Mouse (Mus musculus) G1E (cell line): ENCODE measurements at regions not wholly inside any gene's neighbourhood (a gene's known extent, or its start where the extent isn't known, plus 50 kb on each side); places are given as distances from the start of the nearest gene placed in this dataset.
"Not testable (repeated sequence)": the region's sequence is repeated elsewhere in the genome, so short reads cannot be mapped to it uniquely, and the experiment has no call there.

Experiments used
- ATAC-seq: 2 replicates; pipeline ENCODE4 v1.8.0; 2016; ENCODE audit warnings: mild to moderate bottlenecking; ENCODE audit not compliant: insufficient number of reproducible peaks, poor library complexity, low FRiP score, severe bottlenecking; ENCODE audit errors: extremely low read depth
- DNase-seq: peaks from one replicate; pipeline ENCODE4 v3.0.0; 2012; ENCODE audit warnings: low spot score
- H3K27me3 ChIP-seq: 2 replicates; pipeline ENCODE4 v1.6.1; 2012; ENCODE audit warnings: mild to moderate bottlenecking, low read length, inconsistent platforms; ENCODE audit not compliant: insufficient read depth
- H3K36me3 ChIP-seq: replicated peaks from 2 replicates; pipeline ENCODE3; 2012; ENCODE audit warnings: mild to moderate bottlenecking, inconsistent platforms
- H3K4me1 ChIP-seq: 2 replicates; pipeline ENCODE4 v1.6.1; 2012; ENCODE audit warnings: low read depth, low read length, inconsistent platforms, mixed read lengths; ENCODE audit not compliant: insufficient read depth
- H3K4me3 ChIP-seq: 2 replicates; pipeline ENCODE4 v1.5.1; 2012; ENCODE audit warnings: low read depth, mild to moderate bottlenecking, inconsistent platforms, low read length, moderate library complexity, mixed read lengths
- H3K9me3 ChIP-seq: replicated peaks from 2 replicates; pipeline ENCODE4 v1.6.1; 2012; ENCODE audit warnings: inconsistent platforms
- CTCF ChIP-seq: IDR thresholded peaks from 2 replicates; pipeline ENCODE4 v1.5.1; 2012; ENCODE audit warnings: low read depth, low read length, inconsistent platforms, mixed read lengths
- GATA1 ChIP-seq: IDR thresholded peaks from 2 replicates; pipeline ENCODE4 v1.6.1; 2012; ENCODE audit warnings: borderline replicate concordance, low read length, inconsistent platforms, mixed read lengths
- GATA2 ChIP-seq: IDR thresholded peaks from 2 replicates; pipeline ENCODE4 v1.6.1; 2012; ENCODE audit warnings: low read depth, low read length, inconsistent platforms, borderline replicate concordance
- POLR2AphosphoS5 ChIP-seq: IDR thresholded peaks from 2 replicates; pipeline ENCODE4 v1.6.1; 2012; ENCODE audit warnings: low read depth, low read length, inconsistent platforms; ENCODE audit not compliant: insufficient replicate concordance
- TAL1 ChIP-seq: conservative IDR thresholded peaks from 2 replicates; pipeline ENCODE4 v1.6.1; 2012; ENCODE audit warnings: low read depth, low read length, inconsistent platforms, mixed read lengths

DNA sequence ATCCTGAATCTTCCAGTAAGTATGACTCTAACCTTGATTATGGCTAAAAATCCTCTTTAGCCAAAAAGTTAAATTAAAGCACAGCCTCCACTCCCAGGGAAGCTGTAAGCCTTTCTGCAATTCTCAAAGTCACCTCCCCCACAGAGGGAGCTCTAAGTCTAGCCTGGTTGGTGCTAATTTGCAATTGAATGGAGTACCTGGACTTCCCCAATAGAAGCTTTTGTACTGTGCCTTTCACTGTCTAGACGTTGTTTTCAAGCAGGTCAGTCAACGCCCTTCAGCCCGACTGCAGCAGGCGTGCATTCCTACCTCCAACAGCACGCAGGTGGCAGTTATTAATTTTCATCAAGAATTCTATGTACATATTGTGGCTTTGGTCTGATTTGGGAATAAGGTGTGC, 87.2 kb downstream of the Catsperg2 start:
- not testable (repeated sequence) for DNase-seq, ATAC-seq, H3K27me3 ChIP-seq, H3K4me3 ChIP-seq, H3K4me1 ChIP-seq, H3K36me3 ChIP-seq
- H3K9me3 ChIP-seq = peaks cover 12% of the 10 kb centered on the region

DNA sequence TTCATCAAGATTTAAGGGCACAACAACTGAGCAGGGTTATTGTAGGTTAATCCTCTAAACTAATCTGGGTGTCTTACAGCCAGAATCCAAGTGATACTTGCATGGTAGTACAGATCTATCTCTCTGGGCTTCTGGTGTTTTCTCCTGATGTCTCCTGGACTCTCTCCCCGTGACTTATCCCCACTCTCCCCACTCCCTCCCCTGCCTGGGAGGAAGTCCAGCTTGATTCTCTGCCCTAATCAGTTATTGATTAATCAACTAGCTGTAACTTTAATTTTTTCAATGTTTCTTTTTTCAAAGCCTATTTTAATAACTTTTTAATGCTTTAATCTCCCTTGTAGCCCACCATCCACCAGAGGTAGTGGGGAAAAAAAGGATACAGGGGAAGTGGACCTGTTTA, 83.9 kb upstream of the Sipa1l3 start:
- H3K27me3 ChIP-seq = peaks cover 4% of the 10 kb centered on the region; the same call in 1 of the 2 replicates
- H3K9me3 ChIP-seq = no peaks in the 10 kb centered on the region
- TF ChIP-seq CTCF = no peak
- TF ChIP-seq TAL1 = no peak
- TF ChIP-seq GATA2 = no peak
- no peak for TF ChIP-seq POLR2AphosphoS5
- TF ChIP-seq GATA1 = no peak
- no peaks in the 10 kb centered on the region for H3K4me1 ChIP-seq
- no peak overlapping the region for H3K4me3 ChIP-seq
- no peaks in the 10 kb centered on the region for H3K36me3 ChIP-seq
- DNase-seq = no peak
- no peak for ATAC-seq

DNA sequence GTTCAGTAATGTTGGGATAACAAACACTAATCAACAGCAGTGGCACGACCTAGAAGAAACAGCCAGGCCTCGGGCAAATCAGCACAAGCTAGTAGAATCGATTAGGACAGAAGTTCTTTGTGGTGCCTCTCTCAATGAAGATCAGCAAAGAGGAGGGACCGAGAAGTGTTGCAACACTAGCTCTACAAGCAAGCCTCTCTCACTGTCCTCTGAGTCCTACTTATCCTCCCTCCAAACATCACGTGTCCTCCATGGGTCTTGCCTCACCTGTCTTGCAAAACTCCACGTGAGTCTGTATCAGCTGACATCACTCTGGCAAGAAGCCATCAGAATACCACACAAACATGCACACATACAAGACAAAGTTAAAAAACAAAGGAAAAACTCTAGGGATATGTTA, 82.9 kb upstream of the Sipa1l3 start:
- Histone ChIP-seq H3K4me1 (peaks cover 4% of the 10 kb centered on the region), H3K36me3 (no peaks in the 10 kb centered on the region), H3K4me3 (no peak overlapping the region), H3K27me3 (peaks cover 4% of the 10 kb centered on the region; the same call in 1 of the 2 replicates), H3K9me3 (no peaks in the 10 kb centered on the region)
- ATAC-seq (no peak), DNase-seq (no peak)
- TF ChIP-seq GATA2 = no peak
- TF ChIP-seq GATA1 = no peak
- TF ChIP-seq POLR2AphosphoS5 = no peak
- no peak for TF ChIP-seq TAL1
- no peak for TF ChIP-seq CTCF

DNA sequence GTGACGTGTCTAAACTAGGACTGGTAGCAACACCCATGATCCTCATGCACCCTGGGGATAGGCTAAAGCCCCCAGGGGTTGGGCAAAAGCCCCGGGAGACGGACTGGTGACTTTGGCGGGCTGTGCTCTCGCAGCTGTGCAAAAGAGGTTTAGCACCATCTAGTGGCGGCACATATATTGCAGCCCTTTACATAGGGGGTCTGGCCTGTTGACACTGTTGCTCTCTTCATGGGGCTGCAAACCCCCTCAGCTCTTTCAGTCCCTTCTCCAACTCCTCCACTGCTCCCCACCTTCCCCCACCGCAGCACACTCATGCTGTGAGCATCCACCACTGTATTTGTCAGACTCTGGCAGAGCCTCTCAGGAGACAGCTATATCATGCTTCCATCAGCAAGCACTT, 78.8 kb upstream of the Sipa1l3 start:
- DNase-seq, ATAC-seq, H3K4me3 ChIP-seq, H3K36me3 ChIP-seq, H3K4me1 ChIP-seq, H3K9me3 ChIP-seq, H3K27me3 ChIP-seq: not testable (repeated sequence)
- TF ChIP-seq CTCF = peak; percentile 41; the same call in 1 of the 2 replicates

DNA sequence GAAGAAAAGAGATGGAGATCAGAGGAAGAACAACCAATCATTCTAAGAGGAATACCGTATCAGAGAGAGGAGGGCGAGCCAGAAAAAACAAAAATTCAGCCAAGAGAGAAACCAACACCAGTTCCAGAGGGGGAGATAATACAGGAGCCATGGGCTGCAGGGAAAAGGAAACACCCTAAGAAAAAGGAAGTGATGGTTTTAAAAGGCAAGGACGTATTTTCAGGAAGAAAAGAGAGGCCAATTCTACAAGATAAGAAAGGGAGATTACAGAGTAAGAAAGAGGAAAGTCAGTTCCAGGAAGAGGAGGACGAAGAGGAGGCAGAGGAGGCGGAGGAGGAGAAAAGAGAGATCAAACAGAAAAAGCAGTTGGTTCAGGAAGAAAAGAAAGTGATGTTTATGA, 59.7 kb upstream of the Sipa1l3 start:
- Histone ChIP-seq H3K36me3 (no peaks in the 10 kb centered on the region), H3K4me1 (peaks cover 20% of the 10 kb centered on the region), H3K4me3 (no peak overlapping the region; the same call in 1 of the 2 replicates), H3K9me3 (no peaks in the 10 kb centered on the region), H3K27me3 (peaks cover 7% of the 10 kb centered on the region; the same call in 1 of the 2 replicates)
- DNase-seq (no peak), ATAC-seq (no peak)
- TF ChIP-seq POLR2AphosphoS5 = no peak
- TF ChIP-seq GATA1 = no peak
- no peak for TF ChIP-seq TAL1
- TF ChIP-seq CTCF = no peak
- no peak for TF ChIP-seq GATA2

DNA sequence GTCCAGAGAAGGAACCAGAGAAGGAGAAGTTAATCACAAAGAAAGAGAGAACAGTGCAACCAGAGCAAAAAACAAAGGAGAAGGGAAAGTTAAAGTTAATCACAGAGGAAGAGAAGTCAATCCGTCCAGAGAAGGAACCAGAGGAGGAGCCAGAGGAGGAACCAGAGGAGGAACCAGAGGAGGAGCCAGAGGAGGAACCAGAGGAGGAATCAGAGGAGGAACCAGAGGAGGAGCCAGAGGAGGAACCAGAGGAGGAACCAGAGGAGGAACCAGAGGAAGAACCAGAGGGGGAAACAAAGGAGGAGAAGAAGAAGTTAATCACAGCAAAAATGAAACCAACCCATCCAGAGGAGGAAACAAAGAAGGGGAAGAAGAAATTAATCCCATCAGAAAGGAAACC, 57.2 kb upstream of the Sipa1l3 start:
- TF ChIP-seq GATA2 = no peak
- no peak for TF ChIP-seq TAL1
- no peak for TF ChIP-seq POLR2AphosphoS5
- no peak for TF ChIP-seq GATA1
- no peak for TF ChIP-seq CTCF
- peak; percentile 49; the same call in 1 of the 2 replicates for ATAC-seq
- peaks cover 20% of the 10 kb centered on the region for H3K4me1 ChIP-seq
- no peak overlapping the region for H3K4me3 ChIP-seq
- peaks cover 5% of the 10 kb centered on the region; the same call in 1 of the 2 replicates for H3K27me3 ChIP-seq
- no peaks in the 10 kb centered on the region for H3K36me3 ChIP-seq
- no peak for DNase-seq
- no peaks in the 10 kb centered on the region for H3K9me3 ChIP-seq
